Mouse (Mus musculus) forebrain, embryonic 11.5 days (tissue): ENCODE results near the gene Cox17. TPM values are rescaled to one million over a fixed set of nuclear protein-coding genes. Genes with fewer than 3 reads are reported as not detected.
A peak's percentile ranks its signal among the peaks of the same experiment; 100 is the strongest.

Experiments used
- ATAC-seq: fragments of 200-750 bp; cut with Nextera tagmentation; replicated peaks from 2 replicates; pipeline ENCODE4 v1.8.0; 2017; ENCODE audit warnings: moderate TSS enrichment; ENCODE audit not compliant: low FRiP score
- DNase-seq: peaks from one replicate; pipeline ENCODE4 v3.0.0-alpha.2; 2017; ENCODE audit warnings: low spot score
- H3K27ac ChIP-seq: fragments of 300-500 bp; sonication (generic); 2 replicates; pipeline ENCODE4 v1.5.1; 2014; ENCODE audit warnings: low read depth, low read length
- H3K27me3 ChIP-seq: fragments of 300-500 bp; sonication (generic); 2 replicates; pipeline ENCODE4 v1.6.1; 2014; ENCODE audit warnings: mild to moderate bottlenecking, low read length, mixed read lengths; ENCODE audit not compliant: control insufficient read depth, insufficient read depth
- H3K36me3 ChIP-seq: fragments of 300-500 bp; sonication (generic); 2 replicates; pipeline ENCODE4 v1.6.1; 2014; ENCODE audit warnings: mild to moderate bottlenecking, low read length, moderate library complexity, mixed read lengths; ENCODE audit not compliant: control insufficient read depth, insufficient read depth
- H3K4me1 ChIP-seq: fragments of 300-500 bp; sonication (generic); replicated peaks from 2 replicates; pipeline ENCODE4 v1.6.1; 2014; ENCODE audit warnings: low read length, mixed read lengths; ENCODE audit not compliant: control insufficient read depth, insufficient read depth
- H3K4me2 ChIP-seq: fragments of 300-500 bp; sonication (generic); 2 replicates; pipeline ENCODE4 v1.6.1; 2014; ENCODE audit warnings: low read depth, mild to moderate bottlenecking, low read length, moderate library complexity, mixed read lengths; ENCODE audit not compliant: severe bottlenecking
- H3K4me3 ChIP-seq: fragments of 300-500 bp; sonication (generic); 2 replicates; pipeline ENCODE4 v1.5.1; 2014; ENCODE audit warnings: low read depth, low read length
- H3K9ac ChIP-seq: fragments of 300-500 bp; sonication (generic); 2 replicates; pipeline ENCODE4 v1.6.1; 2014; ENCODE audit warnings: low read length
- H3K9me3 ChIP-seq: fragments of 300-500 bp; sonication (generic); 2 replicates; pipeline ENCODE4 v1.6.1; 2016; ENCODE audit warnings: low read length, mixed read lengths; ENCODE audit not compliant: control insufficient read depth
- WGBS: fragments of 180-500 bp; shearing (Covaris S2); extraction: QIAGEN DNeasy Blood & Tissue Kit; methylation state at CpG from one replicate; pipeline ENCODE4 v1.1.7; 2014; 5-methylcytosine and 5-hydroxymethylcytosine counted together
- polyA plus RNA-seq: library from polyadenylated mRNA; unstranded; fragments of >200 nt; fragmentation: Nextera tagmentation; extraction: Ambion mirVana; gene quantifications from 2 replicates; pipeline ENCODE4 v1.2.1, GENCODE M21; 2014

The Cox17 gene
- 118 and 119 TPM in 2 replicates for polyA plus RNA-seq

- 4% methylated on average over 35 of the region's 35 CpGs for WGBS
- peaks cover 2% of the 10 kb centered on the region; the same call in 1 of the 2 replicates for H3K36me3 ChIP-seq
Measured at GRCm38 (mm10) chr16:38346529-38347325, at the start of gene Cox17, which contains the start of gene Gm21987. Cox17 (plus strand) TSS chr16:38346991. Gm21987 (plus strand) TSS chr16:38347040.

GRCm38 (mm10) chr16:38298410-38298809, 48.4 kb upstream of the Cox17 start:
- peak; percentile 17 for DNase-seq
- no peak for ATAC-seq
- H3K4me2 ChIP-seq: no peak overlapping the region
- H3K4me1 ChIP-seq: no peaks in the 10 kb centered on the region
- H3K27me3 ChIP-seq: no peaks in the 10 kb centered on the region
- H3K9me3 ChIP-seq: no peaks in the 10 kb centered on the region
- H3K4me3 ChIP-seq: no peak overlapping the region
- H3K27ac ChIP-seq: no peak overlapping the region
- WGBS: 89% methylated on average over 6 of the region's 6 CpGs
- no peaks in the 10 kb centered on the region for H3K36me3 ChIP-seq
- H3K9ac ChIP-seq: no peak overlapping the region

More at GRCm38 (mm10) chr16:38346529-38347325, at the start of gene Cox17, which contains the start of gene Gm21987:
- Histone ChIP-seq H3K9ac (peak within 1 kb of the TSS; percentile 74), H3K9me3 (no peaks in the 10 kb centered on the region), H3K4me1 (peaks cover 3% of the 10 kb centered on the region; the same call in 1 of the 2 replicates), H3K27ac (peak within 1 kb of the TSS; percentile 84), H3K4me2 (peak within 1 kb of the TSS; percentile 65), H3K27me3 (no peaks in the 10 kb centered on the region), H3K4me3 (peak within 1 kb of the TSS; percentile 74)
- DNase-seq (peak; percentile 91), ATAC-seq (peak; percentile 96)

GRCm38 (mm10) chr16:38302367-38302766, 44.4 kb upstream of the Cox17 start:
- H3K9ac ChIP-seq: no peak overlapping the region
- H3K27ac ChIP-seq: no peak overlapping the region
- DNase-seq: no peak
- WGBS: 89% methylated on average over 13 of the region's 13 CpGs
- H3K4me2 ChIP-seq: no peak overlapping the region
- H3K36me3 ChIP-seq: no peaks in the 10 kb centered on the region
- ATAC-seq: no peak
- H3K4me1 ChIP-seq: no peaks in the 10 kb centered on the region; the same call in 1 of the 2 replicates
- no peaks in the 10 kb centered on the region for H3K9me3 ChIP-seq
- H3K27me3 ChIP-seq: no peaks in the 10 kb centered on the region
- H3K4me3 ChIP-seq: no peak overlapping the region

- Histone ChIP-seq H3K36me3 (no peaks in the 10 kb centered on the region), H3K27me3 (no peaks in the 10 kb centered on the region), H3K9me3 (no peaks in the 10 kb centered on the region), H3K27ac (no peak overlapping the region), H3K4me2 (no peak overlapping the region), H3K9ac (no peak overlapping the region), H3K4me1 (no peaks in the 10 kb centered on the region; the same call in 1 of the 2 replicates), H3K4me3 (no peak overlapping the region)
- no peak for ATAC-seq
- DNase-seq: no peak
- WGBS: 80% methylated on average over 17 of the region's 17 CpGs
Measured at GRCm38 (mm10) chr16:38304460-38305194, 42.2 kb upstream of the Cox17 start.

- Histone ChIP-seq H3K27ac (no peak overlapping the region), H3K4me2 (no peak overlapping the region), H3K27me3 (no peaks in the 10 kb centered on the region), H3K9ac (no peak overlapping the region), H3K4me1 (no peaks in the 10 kb centered on the region; the same call in 1 of the 2 replicates), H3K9me3 (no peaks in the 10 kb centered on the region), H3K4me3 (no peak overlapping the region), H3K36me3 (no peaks in the 10 kb centered on the region)
- 45% methylated on average over 18 of the region's 18 CpGs for WGBS
- no peak for DNase-seq
- ATAC-seq: no peak
Measured at GRCm38 (mm10) chr16:38306571-38307220, 40.1 kb upstream of the Cox17 start.

- Histone ChIP-seq H3K4me1 (no peaks in the 10 kb centered on the region; the same call in 1 of the 2 replicates), H3K36me3 (no peaks in the 10 kb centered on the region), H3K27ac (no peak overlapping the region), H3K4me2 (no peak overlapping the region), H3K27me3 (no peaks in the 10 kb centered on the region), H3K4me3 (no peak overlapping the region), H3K9me3 (no peaks in the 10 kb centered on the region), H3K9ac (no peak overlapping the region; the same call in 1 of the 2 replicates)
- DNase-seq (no peak), ATAC-seq (no peak)
- 34% methylated on average over 5 of the region's 5 CpGs for WGBS
Measured at GRCm38 (mm10) chr16:38307221-38307605, 39.6 kb upstream of the Cox17 start.

GRCm38 (mm10) chr16:38307651-38308050, 39.1 kb upstream of the Cox17 start:
- H3K27ac ChIP-seq: no peak overlapping the region
- no peak overlapping the region for H3K4me3 ChIP-seq
- no peak overlapping the region for H3K9ac ChIP-seq
- no peaks in the 10 kb centered on the region; the same call in 1 of the 2 replicates for H3K4me1 ChIP-seq
- no peaks in the 10 kb centered on the region for H3K27me3 ChIP-seq
- H3K9me3 ChIP-seq: no peaks in the 10 kb centered on the region
- ATAC-seq (no peak), DNase-seq (no peak)
- 52% methylated on average over 7 of the region's 7 CpGs for WGBS
- H3K36me3 ChIP-seq: no peaks in the 10 kb centered on the region
- H3K4me2 ChIP-seq: no peak overlapping the region

- ATAC-seq (no peak), DNase-seq (no peak)
- no peaks in the 10 kb centered on the region for H3K36me3 ChIP-seq
- no peak overlapping the region for H3K4me2 ChIP-seq
- no peak overlapping the region for H3K27ac ChIP-seq
- H3K9me3 ChIP-seq: no peaks in the 10 kb centered on the region
- H3K4me1 ChIP-seq: no peaks in the 10 kb centered on the region; the same call in 1 of the 2 replicates
- H3K4me3 ChIP-seq: no peak overlapping the region
- no peaks in the 10 kb centered on the region for H3K27me3 ChIP-seq
- no peak overlapping the region for H3K9ac ChIP-seq
- WGBS: 85% methylated on average over 11 of the region's 11 CpGs
Measured at GRCm38 (mm10) chr16:38308195-38308594, 38.6 kb upstream of the Cox17 start.
